Mouse (Mus musculus): ENCODE data around the gene Krt17.
A peak's percentile ranks its signal among the peaks of the same experiment; 100 is the strongest.
"Not testable (repeated sequence)": the region's sequence is repeated elsewhere in the genome, so short reads cannot be mapped to it uniquely, and the experiment has no call there.

Gene Krt17

GRCm38 (mm10) chr11:100260514-100261234 is at the start of gene Krt17:
Krt17 (minus strand) TSS chr11:100261029.
- DNase-seq (ENCODE audit: low spot score) = no peak

GRCm38 (mm10) chr11:100308672-100309071 is 47.8 kb upstream of the Krt17 start:
- DNase-seq (ENCODE audit: low spot score) = not testable (repeated sequence)

GRCm38 (mm10) chr11:100307900-100308299 is 47.1 kb upstream of the Krt17 start:
- no peak for DNase-seq (ENCODE audit: low spot score)

- DNase-seq (ENCODE audit: low spot score) = no peak
Observed at GRCm38 (mm10) chr11:100301292-100301691, 40.5 kb upstream of the Krt17 start.

GRCm38 (mm10) chr11:100300293-100300692 is 39.5 kb upstream of the Krt17 start:
- no peak for DNase-seq (ENCODE audit: low spot score)

- DNase-seq (ENCODE audit: low spot score) = peak; percentile 66
Observed at GRCm38 (mm10) chr11:100298274-100299036, 37.6 kb upstream of the Krt17 start.

- no peak for DNase-seq (ENCODE audit: low spot score)
Observed at GRCm38 (mm10) chr11:100297801-100298200, 37.0 kb upstream of the Krt17 start.

GRCm38 (mm10) chr11:100295308-100295707 is 34.5 kb upstream of the Krt17 start:
- DNase-seq (ENCODE audit: low spot score) = peak; percentile 66

- no peak for DNase-seq (ENCODE audit: low spot score)
Observed at GRCm38 (mm10) chr11:100292884-100293283, 32.1 kb upstream of the Krt17 start.

GRCm38 (mm10) chr11:100290235-100290634 is 29.4 kb upstream of the Krt17 start:
- DNase-seq (ENCODE audit: low spot score) = no peak

GRCm38 (mm10) chr11:100288942-100289341 is 28.1 kb upstream of the Krt17 start:
- DNase-seq (ENCODE audit: low spot score) = no peak

- DNase-seq (ENCODE audit: low spot score) = peak; percentile 31
Observed at GRCm38 (mm10) chr11:100287024-100287423, 26.2 kb upstream of the Krt17 start.

GRCm38 (mm10) chr11:100284988-100285387 is 24.2 kb upstream of the Krt17 start:
- DNase-seq (ENCODE audit: low spot score) = no peak

GRCm38 (mm10) chr11:100282549-100282948 is 21.7 kb upstream of the Krt17 start:
- DNase-seq (ENCODE audit: low spot score) = peak; percentile 60

- peak; percentile 83 for DNase-seq (ENCODE audit: low spot score)
Observed at GRCm38 (mm10) chr11:100281596-100282544, 21.0 kb upstream of the Krt17 start.

GRCm38 (mm10) chr11:100278759-100279158 is 17.9 kb upstream of the Krt17 start:
- DNase-seq (ENCODE audit: low spot score) = no peak

GRCm38 (mm10) chr11:100277726-100278480 is 17.1 kb upstream of the Krt17 start:
- no peak for DNase-seq (ENCODE audit: low spot score)

- DNase-seq (ENCODE audit: low spot score) = no peak
Observed at GRCm38 (mm10) chr11:100275466-100275865, 14.6 kb upstream of the Krt17 start.

GRCm38 (mm10) chr11:100274719-100275118 is 13.9 kb upstream of the Krt17 start:
- DNase-seq (ENCODE audit: low spot score) = no peak

GRCm38 (mm10) chr11:100271878-100272277 is 11.0 kb upstream of the Krt17 start:
- no peak for DNase-seq (ENCODE audit: low spot score)

GRCm38 (mm10) chr11:100269821-100270332 is 9.0 kb upstream of the Krt17 start, which contains the start of gene Krt42:
Krt42 (minus strand) TSS chr11:100269871.
- DNase-seq (ENCODE audit: low spot score) = no peak

Data from ovary, postnatal 10 days (tissue).